Mouse (Mus musculus) sigmoid colon, adult 10 weeks (tissue): ENCODE data around the gene Gm8165. TPM values are rescaled to one million over a fixed set of nuclear protein-coding genes. Genes with fewer than 3 reads are reported as not detected.

Experiments
- polyA plus RNA-seq: library from polyadenylated mRNA; stranded (reverse); fragments of 350-450 nt; fragmentation: Illumina TruSeq; extraction: RNeasy Lipid Tissue Mini Kit (QIAGEN cat#74804); gene quantifications from one replicate; pipeline ENCODE4 v1.2.3, GENCODE M21; 2014; ENCODE audit warnings: low read depth, low replicate concordance

The Gm8165 gene
- not detected for polyA plus RNA-seq

DNA sequence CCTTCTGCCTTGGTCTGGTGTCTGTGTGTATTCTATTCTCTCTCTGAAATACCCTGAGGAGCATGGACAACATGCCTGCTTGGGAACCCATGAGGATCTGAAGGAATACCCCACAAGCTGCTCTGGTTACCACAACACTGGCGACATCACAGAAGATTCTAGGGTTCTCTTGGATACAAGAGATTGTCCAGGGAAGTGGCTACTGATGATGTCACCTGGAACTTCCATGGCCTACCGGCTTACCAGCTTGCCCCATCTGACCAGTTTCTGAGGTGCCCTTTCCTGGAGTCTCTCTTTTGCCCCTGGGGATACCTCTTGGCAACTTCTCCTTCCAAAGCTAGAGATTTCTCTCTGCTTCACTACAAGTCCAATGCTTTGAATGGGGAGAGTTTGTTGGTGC lies at the start of gene Gm8165:
Gene Gm8165, minus strand, starts transcription at position 101 of the 400 bp plus-strand sequence.

DNA sequence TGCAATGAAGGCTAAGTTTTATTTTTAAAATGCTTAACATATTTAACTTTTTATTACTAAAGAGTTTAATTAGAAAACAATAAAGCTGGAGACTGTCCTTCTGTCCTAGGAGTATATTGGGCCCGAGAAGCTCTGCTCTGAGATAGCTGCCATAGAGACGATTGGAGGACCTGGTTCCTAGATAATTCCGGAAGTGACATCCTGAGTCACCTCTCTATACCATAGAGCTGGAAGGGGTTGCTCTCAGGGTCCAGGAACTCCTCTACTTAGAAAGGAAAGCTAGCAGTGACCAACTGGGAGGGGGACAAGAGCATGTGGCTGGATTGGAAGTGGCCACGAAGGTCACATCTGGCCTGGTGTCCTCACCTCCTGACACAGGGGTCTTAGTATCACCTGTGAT lies 20.6 kb upstream of the Gm8165 start, which contains the start of gene Gm7324:
Gene Gm7324, plus strand, starts transcription at position 208 of the 400 bp plus-strand sequence.

Other genes starting within 250 kb of the Gm8165 start
- not detected for gene Gm5799, start 133.6 kb downstream of the Gm8165 start, polyA plus RNA-seq
- gene Gm17654, start 98.1 kb downstream of the Gm8165 start, polyA plus RNA-seq = not detected
- not detected for gene Gm10375, start 69.2 kb downstream of the Gm8165 start, polyA plus RNA-seq
- 4.6 TPM for gene Gm7324, start 20.6 kb upstream of the Gm8165 start, polyA plus RNA-seq
- not detected for gene Gm16506, start 50.3 kb upstream of the Gm8165 start, polyA plus RNA-seq
- gene Gm6526, start 70.7 kb upstream of the Gm8165 start, polyA plus RNA-seq = not detected
- not detected for gene Gm8180, start 107.5 kb upstream of the Gm8165 start, polyA plus RNA-seq
- not detected for gene Ear1, start 198.3 kb upstream of the Gm8165 start, polyA plus RNA-seq
- gene Ear10, start 246.4 kb upstream of the Gm8165 start, polyA plus RNA-seq = not detected
- 1.3 TPM for gene Gm8113, start 248.2 kb upstream of the Gm8165 start, polyA plus RNA-seq